Mouse (Mus musculus) liver, embryonic 15.5 days (tissue): ENCODE measurements at regions not wholly inside any gene's neighbourhood (a gene's known extent, or its start where the extent isn't known, plus 50 kb on each side); places are given as distances from the start of the nearest gene placed in this dataset.

ENCODE experiments used
- ATAC-seq: fragments of 200-750 bp; cut with Nextera tagmentation; 2 replicates; pipeline ENCODE4 v1.8.0; 2017; ENCODE audit warnings: moderate number of reproducible peaks, mild to moderate bottlenecking, moderate library complexity; ENCODE audit not compliant: insufficient read depth
- H3K27ac ChIP-seq: fragments of 300-500 bp; sonication (generic); replicated peaks from 2 replicates; pipeline ENCODE4 v1.5.1; 2015; ENCODE audit warnings: mild to moderate bottlenecking, inconsistent platforms
- H3K27me3 ChIP-seq: fragments of 300-500 bp; sonication (generic); 2 replicates; pipeline ENCODE4 v1.6.1; 2015; ENCODE audit warnings: mild to moderate bottlenecking, inconsistent platforms
- H3K36me3 ChIP-seq: fragments of 300-500 bp; sonication (generic); replicated peaks from 2 replicates; pipeline ENCODE4 v1.6.1; 2015; ENCODE audit warnings: moderate library complexity, mild to moderate bottlenecking, inconsistent platforms
- H3K4me1 ChIP-seq: fragments of 300-500 bp; sonication (generic); replicated peaks from 2 replicates; pipeline ENCODE4 v1.6.1; 2015; ENCODE audit warnings: inconsistent platforms
- H3K4me2 ChIP-seq: fragments of 300-500 bp; sonication (generic); 2 replicates; pipeline ENCODE4 v1.6.1; 2015; ENCODE audit warnings: moderate library complexity, mild to moderate bottlenecking, inconsistent platforms
- H3K4me3 ChIP-seq: fragments of 300-500 bp; sonication (generic); replicated peaks from 2 replicates; pipeline ENCODE4 v1.5.1; 2015; ENCODE audit warnings: mild to moderate bottlenecking, inconsistent platforms
- H3K9ac ChIP-seq: fragments of 300-500 bp; sonication (generic); 2 replicates; pipeline ENCODE4 v1.6.1; 2015; ENCODE audit warnings: moderate library complexity, mild to moderate bottlenecking, inconsistent platforms
- H3K9me3 ChIP-seq: fragments of 300-500 bp; sonication (generic); replicated peaks from 2 replicates; pipeline ENCODE4 v1.6.1; 2016; ENCODE audit warnings: inconsistent platforms
- WGBS: fragments of 180-500 bp; shearing (Covaris S2); methylation state at CpG from one replicate; pipeline ENCODE4 v1.1.7; 2015; ENCODE audit warnings: mixed read lengths; ENCODE audit not compliant: insufficient replicate concordance; 5-methylcytosine and 5-hydroxymethylcytosine counted together

GRCm38 (mm10) chr2:15150823-15151222 is 96.0 kb upstream of the Nsun6 start:
- ATAC-seq = no peak
- Histone ChIP-seq H3K27me3 (no peaks in the 10 kb centered on the region), H3K9me3 (no peaks in the 10 kb centered on the region), H3K9ac (no peak overlapping the region), H3K27ac (no peak overlapping the region), H3K36me3 (no peaks in the 10 kb centered on the region), H3K4me1 (0 out of 2 replicates have a peak, but pooled peaks cover 11% of the 10 kb centered on the region), H3K4me3 (no peak overlapping the region), H3K4me2 (no peak overlapping the region)
- 93% methylated on average over 1 of the region's 1 CpGs for WGBS

- no peak overlapping the region for H3K9ac ChIP-seq
- 44% methylated on average over 1 of the region's 1 CpGs for WGBS
- no peak overlapping the region for H3K4me3 ChIP-seq
- H3K27ac ChIP-seq = no peak overlapping the region
- H3K9me3 ChIP-seq = no peaks in the 10 kb centered on the region
- no peak for ATAC-seq
- H3K27me3 ChIP-seq = no peaks in the 10 kb centered on the region
- no peak overlapping the region for H3K4me2 ChIP-seq
- 0 out of 2 replicates have a peak, but pooled peaks cover 8% of the 10 kb centered on the region for H3K4me1 ChIP-seq
- no peaks in the 10 kb centered on the region for H3K36me3 ChIP-seq
Observed at GRCm38 (mm10) chr2:15148381-15148780, 93.5 kb upstream of the Nsun6 start.

- no peak for ATAC-seq
- 0 out of 2 replicates have a peak, but pooled peaks cover 8% of the 10 kb centered on the region for H3K4me1 ChIP-seq
- no peaks in the 10 kb centered on the region for H3K9me3 ChIP-seq
- H3K36me3 ChIP-seq = no peaks in the 10 kb centered on the region
- H3K27me3 ChIP-seq = no peaks in the 10 kb centered on the region
- H3K27ac ChIP-seq = no peak overlapping the region
- no peak overlapping the region for H3K4me3 ChIP-seq
- no peak overlapping the region for H3K9ac ChIP-seq
- no peak overlapping the region for H3K4me2 ChIP-seq
Observed at GRCm38 (mm10) chr2:15146986-15147385, 92.1 kb upstream of the Nsun6 start.

- Histone ChIP-seq H3K9me3 (no peaks in the 10 kb centered on the region), H3K36me3 (no peaks in the 10 kb centered on the region), H3K4me3 (no peak overlapping the region), H3K4me1 (0 out of 2 replicates have a peak, but pooled peaks cover 8% of the 10 kb centered on the region), H3K4me2 (no peak overlapping the region), H3K9ac (no peak overlapping the region), H3K27me3 (no peaks in the 10 kb centered on the region), H3K27ac (no peak overlapping the region)
- ATAC-seq = peak; percentile 29; the same call in 1 of the 2 replicates
- 50% methylated on average over 1 of the region's 1 CpGs for WGBS
Observed at GRCm38 (mm10) chr2:15146414-15146813, 91.5 kb upstream of the Nsun6 start.

- Histone ChIP-seq H3K9ac (no peak overlapping the region), H3K27me3 (no peaks in the 10 kb centered on the region), H3K9me3 (no peaks in the 10 kb centered on the region), H3K4me1 (peaks cover 8% of the 10 kb centered on the region; the same call in 1 of the 2 replicates), H3K27ac (no peak overlapping the region), H3K4me3 (no peak overlapping the region), H3K36me3 (no peaks in the 10 kb centered on the region), H3K4me2 (no peak overlapping the region)
- 88% methylated on average over 2 of the region's 2 CpGs for WGBS
- ATAC-seq = no peak
Observed at GRCm38 (mm10) chr2:15144781-15145180, 89.9 kb upstream of the Nsun6 start.

- Histone ChIP-seq H3K36me3 (no peaks in the 10 kb centered on the region), H3K27me3 (no peaks in the 10 kb centered on the region), H3K4me3 (no peak overlapping the region), H3K4me1 (no peaks in the 10 kb centered on the region; the same call in 1 of the 2 replicates), H3K4me2 (no peak overlapping the region), H3K27ac (no peak overlapping the region), H3K9ac (no peak overlapping the region), H3K9me3 (no peaks in the 10 kb centered on the region)
- WGBS = 37% methylated on average over 2 of the region's 2 CpGs
- no peak for ATAC-seq
Observed at GRCm38 (mm10) chr2:15139877-15140276, 85.0 kb upstream of the Nsun6 start.
